Mouse (Mus musculus): ENCODE results near the gene Eif4h. TPM values are rescaled to one million over a fixed set of nuclear protein-coding genes. Genes with fewer than 3 reads are reported as not detected.
"Not testable (repeated sequence)": the region's sequence is repeated elsewhere in the genome, so short reads cannot be mapped to it uniquely, and the experiment has no call there.

Gene Eif4h
- polyA plus RNA-seq, 1 experiment from 2014 or later = 401 TPM

- 75% methylated on average over 20 of the region's 20 CpGs for WGBS
- no peak overlapping the region for H3K27ac ChIP-seq (ENCODE audit: low read depth, low read length)
- no peak overlapping the region for H3K9ac ChIP-seq (ENCODE audit: low read depth, low read length)
- no peak overlapping the region for H3K4me2 ChIP-seq
- ATAC-seq (replicated peaks; ENCODE audit: low FRiP score) (no peak), DNase-seq (ENCODE audit: low spot score) (no peak)
- H3K4me1 ChIP-seq (replicated peaks; ENCODE audit: control insufficient read depth, insufficient read depth, low read length) = no peaks in the 10 kb centered on the region
- no peaks in the 10 kb centered on the region; the same call in 1 of the 2 replicates for H3K36me3 ChIP-seq (ENCODE audit: control insufficient read depth, insufficient read depth, low read length)
- no peak overlapping the region for H3K4me3 ChIP-seq (ENCODE audit: low read depth, low read length)
- H3K27me3 ChIP-seq (replicated peaks; ENCODE audit: control insufficient read depth, insufficient read depth, low read length) = no peaks in the 10 kb centered on the region
- H3K9me3 ChIP-seq (ENCODE audit: control insufficient read depth, low read length) = no peaks in the 10 kb centered on the region
Observed at GRCm38 (mm10) chr5:134669001-134669708, 29.9 kb upstream of the Eif4h start.

GRCm38 (mm10) chr5:134668495-134668894, 29.2 kb upstream of the Eif4h start:
- H3K4me2 ChIP-seq = no peak overlapping the region
- peaks cover 2% of the 10 kb centered on the region; the same call in 1 of the 2 replicates for H3K36me3 ChIP-seq (ENCODE audit: control insufficient read depth, insufficient read depth, low read length)
- 44% methylated on average over 8 of the region's 8 CpGs for WGBS
- H3K27me3 ChIP-seq (replicated peaks; ENCODE audit: control insufficient read depth, insufficient read depth, low read length) = no peaks in the 10 kb centered on the region
- no peak overlapping the region for H3K4me3 ChIP-seq (ENCODE audit: low read depth, low read length)
- DNase-seq (ENCODE audit: low spot score) = no peak
- no peaks in the 10 kb centered on the region for H3K4me1 ChIP-seq (replicated peaks; ENCODE audit: control insufficient read depth, insufficient read depth, low read length)
- no peak overlapping the region for H3K27ac ChIP-seq (ENCODE audit: low read depth, low read length)
- H3K9me3 ChIP-seq (ENCODE audit: control insufficient read depth, low read length) = no peaks in the 10 kb centered on the region
- no peak for ATAC-seq (replicated peaks; ENCODE audit: low FRiP score)
- H3K9ac ChIP-seq (ENCODE audit: low read depth, low read length) = no peak overlapping the region

GRCm38 (mm10) chr5:134656708-134657107, 17.4 kb upstream of the Eif4h start:
- H3K4me1 ChIP-seq (replicated peaks; ENCODE audit: control insufficient read depth, insufficient read depth, low read length) = no peaks in the 10 kb centered on the region
- H3K4me3 ChIP-seq (ENCODE audit: low read depth, low read length) = no peak overlapping the region
- H3K9ac ChIP-seq (ENCODE audit: low read depth, low read length) = no peak overlapping the region
- H3K36me3 ChIP-seq (ENCODE audit: control insufficient read depth, insufficient read depth, low read length) = no peaks in the 10 kb centered on the region
- 68% methylated on average over 4 of the region's 4 CpGs for WGBS
- no peak for DNase-seq (ENCODE audit: low spot score)
- ATAC-seq (replicated peaks; ENCODE audit: low FRiP score) = no peak
- H3K27ac ChIP-seq (ENCODE audit: low read depth, low read length) = no peak overlapping the region
- no peaks in the 10 kb centered on the region for H3K9me3 ChIP-seq (ENCODE audit: control insufficient read depth, low read length)
- no peaks in the 10 kb centered on the region for H3K27me3 ChIP-seq (replicated peaks; ENCODE audit: control insufficient read depth, insufficient read depth, low read length)
- H3K4me2 ChIP-seq = no peak overlapping the region

- H3K4me3 ChIP-seq (ENCODE audit: low read depth, low read length) = no peak overlapping the region
- no peak overlapping the region for H3K9ac ChIP-seq (ENCODE audit: low read depth, low read length)
- DNase-seq (ENCODE audit: low spot score) = no peak
- H3K9me3 ChIP-seq (ENCODE audit: control insufficient read depth, low read length) = no peaks in the 10 kb centered on the region
- no peaks in the 10 kb centered on the region for H3K27me3 ChIP-seq (replicated peaks; ENCODE audit: control insufficient read depth, insufficient read depth, low read length)
- no peak overlapping the region for H3K27ac ChIP-seq (ENCODE audit: low read depth, low read length)
- H3K4me2 ChIP-seq = no peak overlapping the region
- ATAC-seq (replicated peaks; ENCODE audit: low FRiP score) = no peak
- H3K36me3 ChIP-seq (ENCODE audit: control insufficient read depth, insufficient read depth, low read length) = no peaks in the 10 kb centered on the region
- H3K4me1 ChIP-seq (replicated peaks; ENCODE audit: control insufficient read depth, insufficient read depth, low read length) = no peaks in the 10 kb centered on the region; the same call in 1 of the 2 replicates
- WGBS = 60% methylated on average over 7 of the region's 7 CpGs
Observed at GRCm38 (mm10) chr5:134652015-134652414, 12.7 kb upstream of the Eif4h start.

GRCm38 (mm10) chr5:134650926-134651325, 11.6 kb upstream of the Eif4h start:
- ATAC-seq (replicated peaks; ENCODE audit: low FRiP score) = no peak

GRCm38 (mm10) chr5:134648976-134649375, 9.7 kb upstream of the Eif4h start:
- H3K9me3 ChIP-seq (ENCODE audit: control insufficient read depth, low read length); H3K27me3 ChIP-seq (replicated peaks; ENCODE audit: control insufficient read depth, insufficient read depth, low read length); H3K4me2 ChIP-seq; H3K27ac ChIP-seq (ENCODE audit: low read depth, low read length); DNase-seq (ENCODE audit: low spot score); H3K9ac ChIP-seq (ENCODE audit: low read depth, low read length); H3K4me1 ChIP-seq (replicated peaks; ENCODE audit: control insufficient read depth, insufficient read depth, low read length); H3K36me3 ChIP-seq (ENCODE audit: control insufficient read depth, insufficient read depth, low read length); ATAC-seq (replicated peaks; ENCODE audit: low FRiP score); H3K4me3 ChIP-seq (ENCODE audit: low read depth, low read length): not testable (repeated sequence)
- 81% methylated on average over 3 of the region's 4 CpGs for WGBS

More at GRCm38 (mm10) chr5:134650926-134651325, 11.6 kb upstream of the Eif4h start:
- Histone ChIP-seq H3K9me3 (ENCODE audit: control insufficient read depth, low read length) (no peaks in the 10 kb centered on the region), H3K4me3 (ENCODE audit: low read depth, low read length) (no peak overlapping the region), H3K27ac (ENCODE audit: low read depth, low read length) (no peak overlapping the region), H3K27me3 (replicated peaks; ENCODE audit: control insufficient read depth, insufficient read depth, low read length) (no peaks in the 10 kb centered on the region), H3K36me3 (ENCODE audit: control insufficient read depth, insufficient read depth, low read length) (no peaks in the 10 kb centered on the region), H3K9ac (ENCODE audit: low read depth, low read length) (no peak overlapping the region), H3K4me2 (no peak overlapping the region), H3K4me1 (replicated peaks; ENCODE audit: control insufficient read depth, insufficient read depth, low read length) (no peaks in the 10 kb centered on the region; the same call in 1 of the 2 replicates)
- whole genome bisulfite sequencing = 30% methylated on average over 4 of the region's 5 CpGs
- peak; percentile 50 for DNase-seq (ENCODE audit: low spot score)

GRCm38 (mm10) chr5:134647394-134647793, 8.1 kb upstream of the Eif4h start:
- WGBS = 71% methylated on average over 2 of the region's 2 CpGs
- H3K27me3 ChIP-seq (replicated peaks; ENCODE audit: control insufficient read depth, insufficient read depth, low read length) = no peaks in the 10 kb centered on the region
- H3K9me3 ChIP-seq (ENCODE audit: control insufficient read depth, low read length) = no peaks in the 10 kb centered on the region
- H3K9ac ChIP-seq (ENCODE audit: low read depth, low read length) = no peak overlapping the region
- no peak for DNase-seq (ENCODE audit: low spot score)
- no peak overlapping the region for H3K4me2 ChIP-seq
- peak; percentile 58; the same call in 1 of the 2 replicates for ATAC-seq (replicated peaks; ENCODE audit: low FRiP score)
- no peaks in the 10 kb centered on the region for H3K36me3 ChIP-seq (ENCODE audit: control insufficient read depth, insufficient read depth, low read length)
- no peak overlapping the region for H3K4me3 ChIP-seq (ENCODE audit: low read depth, low read length)
- no peaks in the 10 kb centered on the region; the same call in 1 of the 2 replicates for H3K4me1 ChIP-seq (replicated peaks; ENCODE audit: control insufficient read depth, insufficient read depth, low read length)
- H3K27ac ChIP-seq (ENCODE audit: low read depth, low read length) = no peak overlapping the region

GRCm38 (mm10) chr5:134646461-134646860, 7.2 kb upstream of the Eif4h start:
- DNase-seq (ENCODE audit: low spot score) (no peak), ATAC-seq (replicated peaks; ENCODE audit: low FRiP score) (no peak)
- WGBS = 64% methylated on average over 4 of the region's 4 CpGs

GRCm38 (mm10) chr5:134644643-134645118, 5.4 kb upstream of the Eif4h start:
- DNase-seq (ENCODE audit: low spot score) (no peak), ATAC-seq (replicated peaks; ENCODE audit: low FRiP score) (no peak)
- H3K4me3 ChIP-seq (ENCODE audit: low read depth, low read length) = no peak overlapping the region
- no peak overlapping the region for H3K4me2 ChIP-seq
- no peak overlapping the region for H3K9ac ChIP-seq (ENCODE audit: low read depth, low read length)
- H3K36me3 ChIP-seq (ENCODE audit: control insufficient read depth, insufficient read depth, low read length) = no peaks in the 10 kb centered on the region
- no peak overlapping the region for H3K27ac ChIP-seq (ENCODE audit: low read depth, low read length)
- no peaks in the 10 kb centered on the region for H3K27me3 ChIP-seq (replicated peaks; ENCODE audit: control insufficient read depth, insufficient read depth, low read length)
- peaks cover 2% of the 10 kb centered on the region; the same call in 1 of the 2 replicates for H3K4me1 ChIP-seq (replicated peaks; ENCODE audit: control insufficient read depth, insufficient read depth, low read length)
- no peaks in the 10 kb centered on the region for H3K9me3 ChIP-seq (ENCODE audit: control insufficient read depth, low read length)
- WGBS = 56% methylated on average over 8 of the region's 8 CpGs

More at GRCm38 (mm10) chr5:134646461-134646860, 7.2 kb upstream of the Eif4h start:
- H3K4me2 ChIP-seq = no peak overlapping the region
- no peak overlapping the region for H3K4me3 ChIP-seq (ENCODE audit: low read depth, low read length)
- H3K9ac ChIP-seq (ENCODE audit: low read depth, low read length) = no peak overlapping the region
- H3K36me3 ChIP-seq (ENCODE audit: control insufficient read depth, insufficient read depth, low read length) = no peaks in the 10 kb centered on the region
- no peaks in the 10 kb centered on the region; the same call in 1 of the 2 replicates for H3K4me1 ChIP-seq (replicated peaks; ENCODE audit: control insufficient read depth, insufficient read depth, low read length)
- no peak overlapping the region for H3K27ac ChIP-seq (ENCODE audit: low read depth, low read length)
- H3K9me3 ChIP-seq (ENCODE audit: control insufficient read depth, low read length) = no peaks in the 10 kb centered on the region
- no peaks in the 10 kb centered on the region for H3K27me3 ChIP-seq (replicated peaks; ENCODE audit: control insufficient read depth, insufficient read depth, low read length)
